Mouse (Mus musculus) hindbrain, embryonic 12.5 days (tissue): ENCODE data around the gene Nfkb1. TPM values are rescaled to one million over a fixed set of nuclear protein-coding genes. Genes with fewer than 3 reads are reported as not detected.

Experiments used
- polyA plus RNA-seq: library from polyadenylated mRNA; unstranded; fragments of >200 nt; fragmentation: Nextera tagmentation; extraction: Ambion mirVana; gene quantifications from 2 replicates; pipeline ENCODE4 v1.2.1, GENCODE M21; 2016

The Nfkb1 gene
- polyA plus RNA-seq, 1 experiment from 2014 or later, result 11.1 TPM

Other genes starting within 250 kb of the Nfkb1 start
- 5.7 and 6.1 TPM in 2 replicates for gene Manba, start 205.9 kb downstream of the Nfkb1 start, polyA plus RNA-seq
- gene Slc39a8, start 133.7 kb upstream of the Nfkb1 start, polyA plus RNA-seq, result 16.3 and 16.9 TPM in 2 replicates